Mouse (Mus musculus): ENCODE data around the gene Drc7. TPM values are rescaled to one million over a fixed set of nuclear protein-coding genes. Genes with fewer than 3 reads are reported as not detected.
A peak's percentile ranks its signal among the peaks of the same experiment; 100 is the strongest.
"Not testable (repeated sequence)": the region's sequence is repeated elsewhere in the genome, so short reads cannot be mapped to it uniquely, and the experiment has no call there.

The Drc7 gene
- polyA plus RNA-seq, 1 experiment from 2014 or later = 0.05 TPM

DNA sequence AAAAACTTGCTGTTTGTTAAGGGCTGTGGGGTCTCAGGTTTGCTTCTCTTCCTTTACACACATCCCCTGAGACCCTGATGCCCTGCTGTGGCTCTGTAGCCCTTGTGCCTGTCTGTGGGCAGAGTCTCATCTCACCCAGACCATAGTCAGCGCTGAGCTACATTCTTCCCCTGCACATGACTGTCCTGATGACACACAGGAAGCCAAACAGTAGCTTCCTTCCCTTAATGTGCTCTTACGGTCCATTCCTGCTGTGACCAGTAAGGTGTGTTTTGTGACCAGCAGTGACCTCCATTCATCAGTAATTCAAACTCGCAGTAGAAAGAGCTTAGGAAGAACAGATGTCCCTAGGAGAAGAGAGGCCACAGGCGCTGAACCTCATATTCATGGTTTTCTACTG, 30.5 kb upstream of the Drc7 start:
- H3K4me2 ChIP-seq (replicated peaks; ENCODE audit: low read depth, low read length) = no peak overlapping the region
- H3K27me3 ChIP-seq (ENCODE audit: insufficient read depth, low read length) = no peaks in the 10 kb centered on the region
- no peak for ATAC-seq (ENCODE audit: low FRiP score, low TSS enrichment)
- 62% methylated on average over 4 of the region's 4 CpGs for WGBS
- H3K4me1 ChIP-seq (ENCODE audit: insufficient read depth, low read length) = peaks cover 7% of the 10 kb centered on the region; the same call in 1 of the 2 replicates
- no peaks in the 10 kb centered on the region for H3K9me3 ChIP-seq (ENCODE audit: low read length)
- H3K9ac ChIP-seq (replicated peaks; ENCODE audit: low read length) = no peak overlapping the region
- no peak overlapping the region for H3K27ac ChIP-seq (ENCODE audit: low read length)
- H3K36me3 ChIP-seq (ENCODE audit: insufficient read depth, low read length) = no peaks in the 10 kb centered on the region
- H3K4me3 ChIP-seq (ENCODE audit: low read length) = no peak overlapping the region

GRCm38 (mm10) chr8:95025421-95025820, 29.5 kb upstream of the Drc7 start:
- no peaks in the 10 kb centered on the region for H3K27me3 ChIP-seq (ENCODE audit: insufficient read depth, low read length)
- H3K36me3 ChIP-seq (ENCODE audit: insufficient read depth, low read length) = no peaks in the 10 kb centered on the region
- 74% methylated on average over 2 of the region's 2 CpGs for WGBS
- no peak overlapping the region for H3K4me3 ChIP-seq (ENCODE audit: low read length)
- H3K9me3 ChIP-seq (ENCODE audit: low read length) = no peaks in the 10 kb centered on the region
- H3K9ac ChIP-seq (replicated peaks; ENCODE audit: low read length) = no peak overlapping the region
- H3K27ac ChIP-seq (ENCODE audit: low read length) = no peak overlapping the region
- peaks cover 7% of the 10 kb centered on the region; the same call in 1 of the 2 replicates for H3K4me1 ChIP-seq (ENCODE audit: insufficient read depth, low read length)
- H3K4me2 ChIP-seq (replicated peaks; ENCODE audit: low read depth, low read length) = no peak overlapping the region
- ATAC-seq (ENCODE audit: low FRiP score, low TSS enrichment) = no peak

DNA sequence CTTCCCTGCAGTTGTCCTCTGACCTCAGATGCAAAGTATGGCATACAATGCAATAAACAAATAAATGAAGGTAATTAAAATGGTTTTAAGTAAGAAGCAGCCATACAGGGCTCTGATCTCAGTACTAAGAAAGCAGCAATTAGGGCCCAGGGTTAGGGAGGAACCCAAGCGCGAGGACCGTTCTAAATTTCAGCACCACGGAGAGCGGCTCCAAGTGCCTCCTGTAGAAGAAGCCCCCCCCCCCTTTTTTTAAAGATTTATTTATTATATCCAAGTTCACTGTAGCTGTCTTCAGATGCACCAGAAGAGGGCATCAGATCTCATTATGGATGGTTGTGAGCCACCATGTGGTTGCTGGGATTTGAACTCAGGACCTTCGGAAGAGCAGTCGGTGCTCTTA, 26.5 kb upstream of the Drc7 start:
- not testable (repeated sequence) for H3K4me2 ChIP-seq (replicated peaks; ENCODE audit: low read depth, low read length); ATAC-seq (ENCODE audit: low FRiP score, low TSS enrichment); H3K27ac ChIP-seq (ENCODE audit: low read length); H3K9me3 ChIP-seq (ENCODE audit: low read length); H3K4me1 ChIP-seq (ENCODE audit: insufficient read depth, low read length); H3K36me3 ChIP-seq (ENCODE audit: insufficient read depth, low read length); H3K27me3 ChIP-seq (ENCODE audit: insufficient read depth, low read length); H3K9ac ChIP-seq (replicated peaks; ENCODE audit: low read length); H3K4me3 ChIP-seq (ENCODE audit: low read length)
- 51% methylated on average over 7 of the region's 7 CpGs for WGBS

- Histone ChIP-seq H3K4me1 (ENCODE audit: insufficient read depth, low read length) (no peaks in the 10 kb centered on the region), H3K36me3 (ENCODE audit: insufficient read depth, low read length) (no peaks in the 10 kb centered on the region), H3K4me2 (replicated peaks; ENCODE audit: low read depth, low read length) (no peak overlapping the region), H3K27me3 (ENCODE audit: insufficient read depth, low read length) (no peaks in the 10 kb centered on the region), H3K9ac (replicated peaks; ENCODE audit: low read length) (no peak overlapping the region), H3K4me3 (ENCODE audit: low read length) (no peak overlapping the region), H3K9me3 (ENCODE audit: low read length) (no peaks in the 10 kb centered on the region), H3K27ac (ENCODE audit: low read length) (no peak overlapping the region)
- WGBS = 59% methylated on average over 7 of the region's 7 CpGs
- ATAC-seq (ENCODE audit: low FRiP score, low TSS enrichment) = peak; percentile 75
Observed at GRCm38 (mm10) chr8:95037106-95037925, 17.6 kb upstream of the Drc7 start.

GRCm38 (mm10) chr8:95041883-95042784, 12.8 kb upstream of the Drc7 start:
- no peak overlapping the region for H3K4me3 ChIP-seq (ENCODE audit: low read length)
- 58% methylated on average over 6 of the region's 6 CpGs for WGBS

DNA sequence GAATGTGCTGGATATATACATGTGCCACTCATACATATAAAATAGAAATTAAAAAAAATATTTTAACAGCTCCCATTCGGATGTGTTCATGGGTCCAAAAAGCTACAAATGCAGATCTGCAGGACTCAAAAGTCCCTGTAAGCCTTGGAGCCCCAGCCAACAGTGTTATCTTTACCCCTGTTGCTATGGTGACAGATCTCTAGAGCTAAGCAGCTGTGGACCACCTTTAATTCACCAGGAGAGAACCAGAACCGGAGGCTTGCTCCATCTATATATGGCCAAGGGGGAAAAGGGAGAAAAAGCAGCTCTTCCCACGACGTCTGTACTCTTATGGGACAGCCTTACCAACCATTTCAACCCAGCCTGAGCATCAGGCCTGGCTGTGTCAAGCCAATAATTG, 10.1 kb upstream of the Drc7 start:
- WGBS = 70% methylated on average over 4 of the region's 4 CpGs
- Histone ChIP-seq H3K27ac (ENCODE audit: low read length) (no peak overlapping the region), H3K4me1 (ENCODE audit: insufficient read depth, low read length) (peaks cover 12% of the 10 kb centered on the region), H3K4me3 (ENCODE audit: low read length) (no peak overlapping the region), H3K9ac (replicated peaks; ENCODE audit: low read length) (no peak overlapping the region), H3K27me3 (ENCODE audit: insufficient read depth, low read length) (no peaks in the 10 kb centered on the region), H3K36me3 (ENCODE audit: insufficient read depth, low read length) (no peaks in the 10 kb centered on the region), H3K9me3 (ENCODE audit: low read length) (no peaks in the 10 kb centered on the region), H3K4me2 (replicated peaks; ENCODE audit: low read depth, low read length) (no peak overlapping the region)
- no peak for ATAC-seq (ENCODE audit: low FRiP score, low TSS enrichment)

More at GRCm38 (mm10) chr8:95041883-95042784, 12.8 kb upstream of the Drc7 start:
- ATAC-seq (ENCODE audit: low FRiP score, low TSS enrichment) = peak; percentile 95
- no peaks in the 10 kb centered on the region for H3K9me3 ChIP-seq (ENCODE audit: low read length)
- H3K4me2 ChIP-seq (replicated peaks; ENCODE audit: low read depth, low read length) = no peak overlapping the region
- H3K27ac ChIP-seq (ENCODE audit: low read length) = peak overlapping the region; percentile 93
- H3K36me3 ChIP-seq (ENCODE audit: insufficient read depth, low read length) = no peaks in the 10 kb centered on the region
- H3K9ac ChIP-seq (replicated peaks; ENCODE audit: low read length) = no peak overlapping the region
- H3K27me3 ChIP-seq (ENCODE audit: insufficient read depth, low read length) = no peaks in the 10 kb centered on the region
- peaks cover 12% of the 10 kb centered on the region for H3K4me1 ChIP-seq (ENCODE audit: insufficient read depth, low read length)

- H3K4me2 ChIP-seq (replicated peaks; ENCODE audit: low read depth, low read length) = no peak overlapping the region
- ATAC-seq (ENCODE audit: low FRiP score, low TSS enrichment) = no peak
- 60% methylated on average over 3 of the region's 3 CpGs for WGBS
Observed at GRCm38 (mm10) chr8:95046982-95047381, 7.9 kb upstream of the Drc7 start.

DNA sequence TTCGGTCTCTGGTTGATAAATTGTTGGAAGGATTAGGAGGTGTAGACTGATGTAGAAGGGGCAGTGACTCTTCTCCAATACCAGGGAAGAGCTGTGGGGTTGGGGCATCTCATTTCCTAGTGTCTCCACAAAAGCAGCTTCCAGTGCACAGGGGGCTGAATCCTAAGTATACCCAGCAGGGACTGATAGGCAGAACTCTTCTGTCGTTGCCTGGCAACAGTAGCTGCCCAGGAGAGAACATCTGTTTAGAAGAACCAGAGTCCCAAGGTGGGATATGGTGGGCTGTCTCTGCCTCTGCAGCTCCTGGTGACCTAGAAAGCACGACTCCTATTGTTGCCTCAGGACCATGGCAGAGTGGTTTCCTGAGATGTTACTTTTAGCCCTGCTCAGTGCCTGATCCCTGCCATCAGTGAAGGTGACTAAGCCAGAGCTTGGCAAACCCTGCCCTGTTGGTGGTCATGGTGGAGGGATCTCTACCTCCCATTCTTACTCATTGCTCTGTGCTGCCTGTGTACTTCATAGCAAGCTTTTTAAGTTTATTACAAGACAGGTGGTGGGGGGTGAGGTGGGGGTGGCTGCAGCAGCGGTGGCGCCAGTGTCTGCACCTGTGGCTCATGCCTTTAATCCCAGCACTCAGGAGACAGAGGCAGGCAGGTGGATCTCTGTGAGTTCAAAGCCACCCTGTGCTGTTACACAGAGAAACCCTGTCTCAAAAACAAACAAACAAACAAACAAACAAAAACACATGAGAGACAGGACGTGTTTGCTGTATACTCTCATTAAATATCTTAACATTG, 6.8 kb upstream of the Drc7 start:
- no peak for ATAC-seq (ENCODE audit: low FRiP score, low TSS enrichment)
- H3K36me3 ChIP-seq (ENCODE audit: insufficient read depth, low read length) = no peaks in the 10 kb centered on the region
- WGBS = 70% methylated on average over 6 of the region's 6 CpGs
- H3K4me1 ChIP-seq (ENCODE audit: insufficient read depth, low read length) = peaks cover 9% of the 10 kb centered on the region
- no peak overlapping the region for H3K4me3 ChIP-seq (ENCODE audit: low read length)
- no peak overlapping the region for H3K27ac ChIP-seq (ENCODE audit: low read length)
- H3K9ac ChIP-seq (replicated peaks; ENCODE audit: low read length) = no peak overlapping the region
- no peaks in the 10 kb centered on the region for H3K27me3 ChIP-seq (ENCODE audit: insufficient read depth, low read length)
- no peaks in the 10 kb centered on the region for H3K9me3 ChIP-seq (ENCODE audit: low read length)
- H3K4me2 ChIP-seq (replicated peaks; ENCODE audit: low read depth, low read length) = no peak overlapping the region

More at GRCm38 (mm10) chr8:95046982-95047381, 7.9 kb upstream of the Drc7 start:
- H3K4me3 ChIP-seq (ENCODE audit: low read length) = no peak overlapping the region
- no peaks in the 10 kb centered on the region for H3K27me3 ChIP-seq (ENCODE audit: insufficient read depth, low read length)
- H3K27ac ChIP-seq (ENCODE audit: low read length) = no peak overlapping the region
- peaks cover 12% of the 10 kb centered on the region for H3K4me1 ChIP-seq (ENCODE audit: insufficient read depth, low read length)
- H3K9ac ChIP-seq (replicated peaks; ENCODE audit: low read length) = no peak overlapping the region
- H3K9me3 ChIP-seq (ENCODE audit: low read length) = no peaks in the 10 kb centered on the region
- H3K36me3 ChIP-seq (ENCODE audit: insufficient read depth, low read length) = no peaks in the 10 kb centered on the region

- no peak overlapping the region for H3K9ac ChIP-seq (replicated peaks; ENCODE audit: low read length)
- ATAC-seq (ENCODE audit: low FRiP score, low TSS enrichment) = no peak
Observed at GRCm38 (mm10) chr8:95049636-95050035, 5.3 kb upstream of the Drc7 start.

More at GRCm38 (mm10) chr8:95049636-95050035, 5.3 kb upstream of the Drc7 start:
- H3K4me1 ChIP-seq (ENCODE audit: insufficient read depth, low read length) = no peaks in the 10 kb centered on the region
- WGBS = 67% methylated on average over 2 of the region's 2 CpGs
- H3K27ac ChIP-seq (ENCODE audit: low read length) = no peak overlapping the region
- H3K9me3 ChIP-seq (ENCODE audit: low read length) = no peaks in the 10 kb centered on the region
- H3K27me3 ChIP-seq (ENCODE audit: insufficient read depth, low read length) = no peaks in the 10 kb centered on the region
- H3K4me3 ChIP-seq (ENCODE audit: low read length) = no peak overlapping the region
- H3K4me2 ChIP-seq (replicated peaks; ENCODE audit: low read depth, low read length) = no peak overlapping the region
- H3K36me3 ChIP-seq (ENCODE audit: insufficient read depth, low read length) = no peaks in the 10 kb centered on the region

Data from kidney, embryonic 16.5 days (tissue).